Comparison of ENCODE assay signal across 8 mouse cellular contexts in the genomic region with DNA sequence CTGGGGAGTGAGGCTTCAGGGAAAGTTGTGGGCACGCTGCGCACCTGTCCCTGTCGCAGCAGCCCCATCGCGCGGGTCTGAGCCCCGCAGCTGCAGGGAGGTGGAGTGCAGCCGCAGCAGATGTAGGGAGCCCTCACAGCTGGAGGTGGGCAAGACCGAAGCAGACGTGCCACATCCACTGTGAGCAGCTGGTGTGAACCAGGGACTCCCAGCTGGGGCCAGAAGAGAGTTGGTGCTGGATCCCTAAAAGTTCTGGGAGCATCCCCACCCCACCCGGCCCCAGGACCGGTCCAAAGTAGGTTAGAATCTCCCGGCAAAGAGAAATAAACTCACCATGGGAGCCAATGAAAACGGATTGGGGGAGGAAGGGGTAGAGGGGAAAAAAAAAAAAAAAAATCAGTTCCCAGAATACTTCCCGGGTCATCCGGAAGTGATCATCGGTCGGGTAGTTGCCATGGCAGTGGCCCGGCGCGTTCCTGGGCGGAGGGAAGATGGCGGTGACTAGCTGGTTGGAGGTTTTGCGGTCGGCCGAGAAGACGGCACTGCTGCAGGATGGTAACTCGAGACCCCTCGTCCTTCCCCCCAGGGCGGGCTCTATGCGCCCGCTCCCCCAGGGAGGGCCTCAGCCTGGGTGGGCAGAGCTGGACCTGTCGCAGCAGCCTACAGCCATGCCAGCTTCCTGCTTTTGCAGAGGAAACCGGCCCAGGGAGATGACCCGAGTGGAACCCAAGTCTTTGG. TPM values are rescaled to one million over a fixed set of nuclear protein-coding genes. Genes with fewer than 3 reads are reported as not detected.
DNase-seq lines count a peak whose midpoint lies in the region; ATAC-seq lines count a peak whose summit lies in the region.

TSS of gene Poll (minus strand) at position 379 of the 738 bp plus-strand sequence.
TSS of gene Gm17018 (plus strand) at position 463 of the 738 bp plus-strand sequence.

- no peaks in the 10 kb centered on the region for H3K9me3 ChIP-seq in intestine, embryonic 15.5 days
- no peaks in the 10 kb centered on the region for H3K9me3 ChIP-seq in midbrain, embryonic 10.5 days (replicated peaks)

- 0 out of 2 replicates have a peak, but pooled peaks cover 7% of the 10 kb centered on the region for H3K4me1 ChIP-seq in intestine, embryonic 15.5 days (replicated peaks)
- peaks cover 28% of the 10 kb centered on the region for H3K4me1 ChIP-seq in midbrain, embryonic 10.5 days

- 0% methylated on average over 34 of the region's 35 CpGs for WGBS in intestine, embryonic 15.5 days
- under 1% methylated on average over 35 of the region's 35 CpGs for WGBS in midbrain, embryonic 10.5 days

- H3K27ac ChIP-seq in intestine, embryonic 15.5 days: peak within 1 kb of the TSS; percentile 56
- H3K27ac ChIP-seq in midbrain, embryonic 10.5 days (replicated peaks): peak within 1 kb of the TSS; percentile 92

- peak within 1 kb of the TSS; percentile 65 for H3K4me3 ChIP-seq in intestine, embryonic 15.5 days (replicated peaks)
- peak within 1 kb of the TSS; percentile 86 for H3K4me3 ChIP-seq in midbrain, embryonic 10.5 days

- peak; percentile 94 for ATAC-seq in intestine, embryonic 15.5 days

- no peaks in the 10 kb centered on the region for H3K36me3 ChIP-seq in intestine, embryonic 15.5 days
- peaks cover 26% of the 10 kb centered on the region for H3K36me3 ChIP-seq in midbrain, embryonic 10.5 days

- DNase-seq in adrenal gland, adult 2 months: peak; percentile 90
- peak; percentile 92 for DNase-seq in embryo, embryonic 11 days
- DNase-seq in gastrocnemius, postnatal 25 days: peak; percentile 80
- peak; percentile 82 to 85 for DNase-seq in left cerebral cortex, postnatal 36 days (ENCODE audit: low spot score in 2 of 2)
- peak; percentile 88 for DNase-seq in midbrain, embryonic 10.5 days (ENCODE audit: low spot score)
- peak; percentile 84 for DNase-seq in right cerebral cortex, postnatal 4 days
- DNase-seq in yolk sac, embryonic 10.5 days (ENCODE audit: low spot score): peak; percentile 82

- H3K4me2 ChIP-seq in intestine, embryonic 15.5 days (replicated peaks): peak within 1 kb of the TSS; percentile 87

- intact Hi-C loops in left cerebral cortex, postnatal 36 days (cut with DNase I): no loop called here

- H3K27me3 ChIP-seq in intestine, embryonic 15.5 days (replicated peaks): no peaks in the 10 kb centered on the region
- H3K27me3 ChIP-seq in midbrain, embryonic 10.5 days (ENCODE audit: low read depth, poor library complexity, severe bottlenecking): peaks cover 40% of the 10 kb centered on the region

- H3K9ac ChIP-seq in intestine, embryonic 15.5 days: peak within 1 kb of the TSS; percentile 77

RNA-seq across cellular contexts. Expression of gene Poll, which starts in this region (rescaled TPM):
- 10 to 100 TPM; 10.3 to 14.9 TPM for total RNA-seq in adrenal gland, adult 2 months (2021)
- polyA plus RNA-seq in adrenal gland, adult 2 months (2012; rRNA removed): 11.3 and 11.9 TPM in 2 replicates
- 10 to 100 TPM; 12.5 to 13.2 TPM for total RNA-seq in gastrocnemius, postnatal 25 days (2021)
- 13.3 and 14.0 TPM in 2 replicates for polyA plus RNA-seq in intestine, embryonic 15.5 days (2015; fragmentation: Nextera tagmentation; extraction: Ambion mirVana)
- total RNA-seq in left cerebral cortex, postnatal 36 days (2021): 1 to 10 TPM; 9.0 to 9.8 TPM
- 22.3 and 23.0 TPM in 2 replicates for polyA plus RNA-seq in midbrain, embryonic 10.5 days (2016; fragmentation: Nextera tagmentation; extraction: Ambion mirVana)

RNA-seq across cellular contexts. Expression of gene Gm17018, which starts in this region (rescaled TPM):
- total RNA-seq in adrenal gland, adult 2 months (2021): 10 to 100 TPM; 29.0 to 38.0 TPM
- 0.98 and 2.1 TPM in 2 replicates for polyA plus RNA-seq in adrenal gland, adult 2 months (2012; rRNA removed)
- total RNA-seq in gastrocnemius, postnatal 25 days (2021): 10 to 100 TPM; 16.3 to 16.5 TPM
- 36.2 and 38.2 TPM in 2 replicates for polyA plus RNA-seq in intestine, embryonic 15.5 days (2015; fragmentation: Nextera tagmentation; extraction: Ambion mirVana)
- total RNA-seq in left cerebral cortex, postnatal 36 days (2021): 10 to 100 TPM; 74.2 to 75.2 TPM
- polyA plus RNA-seq in midbrain, embryonic 10.5 days (2016; fragmentation: Nextera tagmentation; extraction: Ambion mirVana): 47.2 and 47.9 TPM in 2 replicates

Comparison
In these comparisons a context has a peak if more than half of its experiments do, and no peak if none do; other contexts are left out.
1. Peak in every context shown above with its lines: DNase-seq, ATAC-seq, H3K4me3 ChIP-seq and H3K27ac ChIP-seq.
2. RNA of gene Gm17018 (polyA plus RNA-seq): 47.2 to 47.9 TPM in midbrain, embryonic 10.5 days and 36.2 to 38.2 TPM in intestine, embryonic 15.5 days; 0.98 to 2.1 TPM in adrenal gland, adult 2 months; every median in the first group is over 10 times any median in the second.